Mouse (Mus musculus) myocyte (in vitro differentiated cells): Measurements from ENCODE around the gene Cars.

Experiments
- CEBPB ChIP-seq: IDR thresholded peaks from 2 replicates; pipeline ENCODE4 v1.6.1; 2011; ENCODE audit warnings: mild to moderate bottlenecking, moderate library complexity; ENCODE audit not compliant: poor library complexity, insufficient read depth, severe bottlenecking
- E2F4 ChIP-seq: IDR thresholded peaks from one replicate; pipeline ENCODE4 v1.6.1; 2011; ENCODE audit warnings: mild to moderate bottlenecking, control low read depth, moderate library complexity; ENCODE audit not compliant: insufficient read depth
- MAX ChIP-seq: IDR thresholded peaks from one replicate; pipeline ENCODE4 v1.6.1; 2011; ENCODE audit warnings: low read depth, mild to moderate bottlenecking, control low read depth
- MYOD1 ChIP-seq, 3 experiments: IDR thresholded peaks; one replicate each; pipeline ENCODE4 v1.6.1; 2011; ENCODE audit warnings: control low read depth in 2 of 3, low read depth in 2 of 3, mild to moderate bottlenecking in 2 of 3, moderate library complexity in 1 of 3; ENCODE audit not compliant: insufficient read length in 2 of 3, control insufficient read depth in 1 of 3
- MYOG ChIP-seq, 3 experiments: IDR thresholded peaks; one replicate each; pipeline ENCODE4 v1.6.1; 2011; ENCODE audit warnings: control low read depth in 2 of 3, low read depth in 2 of 3, mild to moderate bottlenecking in 2 of 3; ENCODE audit not compliant: insufficient read length in 2 of 3, control insufficient read depth in 1 of 3, insufficient read depth in 1 of 3
- POLR2A ChIP-seq: IDR thresholded peaks from one replicate; pipeline ENCODE4 v1.6.1; 2011; ENCODE audit warnings: low read depth, mild to moderate bottlenecking, control low read depth, moderate library complexity; ENCODE audit not compliant: insufficient read length
- POLR2AphosphoS2 ChIP-seq: IDR thresholded peaks from one replicate; pipeline ENCODE4 v1.6.1; 2011; ENCODE audit warnings: low read depth, control low read depth; ENCODE audit not compliant: insufficient read length
- REST ChIP-seq: IDR thresholded peaks from one replicate; pipeline ENCODE4 v1.6.1; 2011; ENCODE audit warnings: mild to moderate bottlenecking, control low read depth, moderate library complexity; ENCODE audit not compliant: insufficient read depth, insufficient read length
- TCF12 ChIP-seq: IDR thresholded peaks from one replicate; pipeline ENCODE4 v1.6.1; 2011; ENCODE audit warnings: mild to moderate bottlenecking, control low read depth; ENCODE audit not compliant: poor library complexity, insufficient read depth, severe bottlenecking
- TCF3 ChIP-seq: IDR thresholded peaks from one replicate; pipeline ENCODE4 v1.6.1; 2011; ENCODE audit warnings: low read depth, control low read depth; ENCODE audit not compliant: insufficient read length
- USF1 ChIP-seq: IDR thresholded peaks from one replicate; pipeline ENCODE4 v1.6.1; 2011; ENCODE audit warnings: low read depth, mild to moderate bottlenecking, control low read depth, moderate library complexity

GRCm38 (mm10) chr7:143538671-143539070 is 61.2 kb downstream of the Cars start:
- TF ChIP-seq MAX (no peak), POLR2A (no peak), CEBPB (no peak), E2F4 (no peak), MYOD1 (IDR thresholded peaks at IDR 0.05; ENCODE audit: control insufficient read depth in 1 of 3, insufficient read length in 2 of 3, low read depth in 2 of 3) (no peak), TCF12 (no peak), POLR2AphosphoS2 (no peak), MYOG (IDR thresholded peaks at IDR 0.05; ENCODE audit: control insufficient read depth in 1 of 3, insufficient read depth in 1 of 3, insufficient read length in 2 of 3, low read depth in 2 of 3) (no peak), REST (no peak), USF1 (no peak), TCF3 (no peak)
